Mouse (Mus musculus) erythroblast, embryonic 14.5 days (primary cell): Measurements from ENCODE around the gene Epm2a.

ENCODE experiments used
- GATA1 ChIP-seq: IDR thresholded peaks from 2 replicates; pipeline ENCODE4 v1.6.1; 2012; ENCODE audit warnings: low read length, inconsistent platforms, mixed read lengths
- TAL1 ChIP-seq: IDR thresholded peaks from 3 replicates; pipeline ENCODE4 v1.6.1; 2012; ENCODE audit warnings: low read length, inconsistent platforms, mixed read lengths

- TF ChIP-seq GATA1 (no peak), TAL1 (no peak)
These were observed 86.0 kb downstream of the Epm2a start for GRCm38 (mm10) chr10:11429059-11429812.
